Mouse (Mus musculus) limb, embryonic 11.5 days (tissue): ENCODE results near the gene Tmbim4. TPM values are rescaled to one million over a fixed set of nuclear protein-coding genes. Genes with fewer than 3 reads are reported as not detected.

Experiments
- ATAC-seq: fragments of 200-750 bp; cut with Nextera tagmentation; 2 replicates; pipeline ENCODE4 v1.8.0; 2017; ENCODE audit warnings: low read depth; ENCODE audit not compliant: insufficient number of reproducible peaks, low FRiP score, low TSS enrichment
- DNase-seq: peaks from one replicate; pipeline ENCODE4 v3.0.0-alpha.2; 2015; ENCODE audit warnings: low spot score
- H3K27ac ChIP-seq: fragments of 300-500 bp; sonication (generic); replicated peaks from 2 replicates; pipeline ENCODE4 v1.5.1; 2014; ENCODE audit warnings: low read depth, mild to moderate bottlenecking, low read length
- H3K27me3 ChIP-seq: fragments of 300-500 bp; sonication (generic); 2 replicates; pipeline ENCODE4 v1.6.1; 2014; ENCODE audit warnings: mild to moderate bottlenecking, low read length, mixed read lengths; ENCODE audit not compliant: control insufficient read depth, insufficient read depth
- H3K36me3 ChIP-seq: fragments of 300-500 bp; sonication (generic); 2 replicates; pipeline ENCODE4 v1.6.1; 2014; ENCODE audit warnings: mild to moderate bottlenecking, low read length, moderate library complexity, mixed read lengths; ENCODE audit not compliant: control insufficient read depth, insufficient read depth
- H3K4me1 ChIP-seq: fragments of 300-500 bp; sonication (generic); 2 replicates; pipeline ENCODE4 v1.6.1; 2014; ENCODE audit warnings: low read length, mixed read lengths; ENCODE audit not compliant: control insufficient read depth, insufficient read depth
- H3K4me2 ChIP-seq: fragments of 300-500 bp; sonication (generic); 2 replicates; pipeline ENCODE4 v1.6.1; 2014; ENCODE audit warnings: low read depth, mild to moderate bottlenecking, moderate library complexity; ENCODE audit not compliant: severe bottlenecking
- H3K4me3 ChIP-seq: fragments of 300-500 bp; sonication (generic); 2 replicates; pipeline ENCODE4 v1.5.1; 2014; ENCODE audit warnings: low read depth, low read length
- H3K9ac ChIP-seq: fragments of 300-500 bp; sonication (generic); 2 replicates; pipeline ENCODE4 v1.6.1; 2014; ENCODE audit warnings: mild to moderate bottlenecking, low read length
- H3K9me3 ChIP-seq: fragments of 300-500 bp; sonication (generic); 2 replicates; pipeline ENCODE4 v1.6.1; 2016; ENCODE audit warnings: low read length; ENCODE audit not compliant: control insufficient read depth
- WGBS: fragments of 180-500 bp; shearing (Covaris S2); extraction: QIAGEN DNeasy Blood & Tissue Kit; methylation state at CpG from one replicate; pipeline ENCODE4 v1.1.7; 2014; 5-methylcytosine and 5-hydroxymethylcytosine counted together
- polyA plus RNA-seq: library from polyadenylated mRNA; unstranded; fragments of >200 nt; fragmentation: Nextera tagmentation; extraction: Ambion mirVana; gene quantifications from 2 replicates; pipeline ENCODE4 v1.2.1, GENCODE M21; 2014

The Tmbim4 gene
- polyA plus RNA-seq, 1 experiment from 2014 or later = 73.9 TPM

GRCm38 (mm10) chr10:120245681-120246080, 44.3 kb downstream of the Tmbim4 start:
- ATAC-seq (no peak), DNase-seq (no peak)
- Histone ChIP-seq H3K9me3 (no peaks in the 10 kb centered on the region), H3K27me3 (no peaks in the 10 kb centered on the region), H3K9ac (no peak overlapping the region), H3K4me3 (no peak overlapping the region), H3K27ac (no peak overlapping the region), H3K4me1 (peaks cover 20% of the 10 kb centered on the region), H3K4me2 (no peak overlapping the region), H3K36me3 (no peaks in the 10 kb centered on the region)
- WGBS = 69% methylated on average over 5 of the region's 5 CpGs

- no peak overlapping the region for H3K4me3 ChIP-seq
- peak; percentile 63; the same call in 1 of the 2 replicates for ATAC-seq
Measured at GRCm38 (mm10) chr10:120246994-120247750, 45.8 kb downstream of the Tmbim4 start.

GRCm38 (mm10) chr10:120250911-120251683, 49.7 kb downstream of the Tmbim4 start:
- Histone ChIP-seq H3K27me3 (no peaks in the 10 kb centered on the region), H3K4me1 (peaks cover 24% of the 10 kb centered on the region), H3K9me3 (no peaks in the 10 kb centered on the region), H3K36me3 (no peaks in the 10 kb centered on the region), H3K27ac (no peak overlapping the region), H3K4me2 (no peak overlapping the region), H3K9ac (no peak overlapping the region), H3K4me3 (no peak overlapping the region)
- no peak for ATAC-seq
- 31% methylated on average over 11 of the region's 11 CpGs for WGBS
- DNase-seq = peak; percentile 60

More at GRCm38 (mm10) chr10:120246994-120247750, 45.8 kb downstream of the Tmbim4 start:
- Histone ChIP-seq H3K27me3 (no peaks in the 10 kb centered on the region), H3K4me2 (peak overlapping the region; percentile 3; the same call in 1 of the 2 replicates), H3K4me1 (peaks cover 19% of the 10 kb centered on the region), H3K9me3 (no peaks in the 10 kb centered on the region), H3K27ac (peak overlapping the region; percentile 81), H3K9ac (peak overlapping the region; percentile 18; the same call in 1 of the 2 replicates), H3K36me3 (no peaks in the 10 kb centered on the region)
- 4% methylated on average over 9 of the region's 9 CpGs for WGBS
- DNase-seq = peak; percentile 81

- Histone ChIP-seq H3K36me3 (no peaks in the 10 kb centered on the region), H3K27me3 (no peaks in the 10 kb centered on the region), H3K4me3 (no peak overlapping the region), H3K4me1 (peaks cover 17% of the 10 kb centered on the region), H3K9ac (no peak overlapping the region), H3K9me3 (no peaks in the 10 kb centered on the region), H3K27ac (peak overlapping the region; percentile 44; the same call in 1 of the 2 replicates), H3K4me2 (no peak overlapping the region)
- no peak for ATAC-seq
- WGBS = 37% methylated on average over 4 of the region's 4 CpGs
- peak; percentile 72 for DNase-seq
Measured at GRCm38 (mm10) chr10:120251791-120252190, 50.4 kb downstream of the Tmbim4 start.

- no peak overlapping the region for H3K9ac ChIP-seq
- H3K9me3 ChIP-seq = no peaks in the 10 kb centered on the region
- H3K27ac ChIP-seq = peak overlapping the region; percentile 44; the same call in 1 of the 2 replicates
- WGBS = 13% methylated on average over 8 of the region's 8 CpGs
- H3K4me1 ChIP-seq = peaks cover 13% of the 10 kb centered on the region
- no peak overlapping the region for H3K4me3 ChIP-seq
- H3K27me3 ChIP-seq = no peaks in the 10 kb centered on the region
- H3K4me2 ChIP-seq = no peak overlapping the region
- H3K36me3 ChIP-seq = no peaks in the 10 kb centered on the region
- DNase-seq = peak; percentile 58
- ATAC-seq = no peak
Measured at GRCm38 (mm10) chr10:120252800-120253199, 51.4 kb downstream of the Tmbim4 start.

GRCm38 (mm10) chr10:120257231-120257630, 55.8 kb downstream of the Tmbim4 start:
- ATAC-seq = no peak
- 32% methylated on average over 11 of the region's 11 CpGs for WGBS

GRCm38 (mm10) chr10:120267790-120268189, 66.4 kb downstream of the Tmbim4 start:
- DNase-seq (no peak), ATAC-seq (no peak; the same call in 1 of the 2 replicates)
- H3K9ac ChIP-seq = no peak overlapping the region
- H3K36me3 ChIP-seq = no peaks in the 10 kb centered on the region
- H3K27me3 ChIP-seq = no peaks in the 10 kb centered on the region
- no peak overlapping the region for H3K4me3 ChIP-seq
- no peak overlapping the region for H3K4me2 ChIP-seq
- H3K9me3 ChIP-seq = peaks cover 2% of the 10 kb centered on the region; the same call in 1 of the 2 replicates
- WGBS = 73% methylated on average over 12 of the region's 12 CpGs
- H3K27ac ChIP-seq = no peak overlapping the region
- H3K4me1 ChIP-seq = peaks cover 18% of the 10 kb centered on the region

More at GRCm38 (mm10) chr10:120257231-120257630, 55.8 kb downstream of the Tmbim4 start:
- DNase-seq = peak; percentile 78
- Histone ChIP-seq H3K27ac (no peak overlapping the region), H3K4me2 (no peak overlapping the region), H3K36me3 (no peaks in the 10 kb centered on the region), H3K4me1 (peaks cover 6% of the 10 kb centered on the region), H3K4me3 (no peak overlapping the region), H3K27me3 (no peaks in the 10 kb centered on the region), H3K9ac (no peak overlapping the region), H3K9me3 (no peaks in the 10 kb centered on the region)

GRCm38 (mm10) chr10:120269946-120270345, 68.6 kb downstream of the Tmbim4 start:
- H3K4me3 ChIP-seq = no peak overlapping the region
- peaks cover under 1% of the 10 kb centered on the region; the same call in 1 of the 2 replicates for H3K9me3 ChIP-seq
- H3K36me3 ChIP-seq = no peaks in the 10 kb centered on the region
- no peak overlapping the region for H3K9ac ChIP-seq
- WGBS = 95% methylated on average over 13 of the region's 13 CpGs
- ATAC-seq (no peak), DNase-seq (no peak)
- H3K27ac ChIP-seq = no peak overlapping the region
- H3K27me3 ChIP-seq = no peaks in the 10 kb centered on the region
- H3K4me2 ChIP-seq = no peak overlapping the region
- peaks cover 23% of the 10 kb centered on the region for H3K4me1 ChIP-seq
